Mouse (Mus musculus) adrenal gland, postnatal 4 days (tissue): ENCODE results near the gene Fam209. TPM values are rescaled to one million over a fixed set of nuclear protein-coding genes. Genes with fewer than 3 reads are reported as not detected.

Experiments used
- DNase-seq, 2 experiments: peaks; one replicate each; pipeline ENCODE4 v3.0.0; 2021 to 2022; ENCODE audit warnings: low spot score in 2 of 2, mixed read lengths in 2 of 2
- total RNA-seq, 2 experiments: library from RNA; stranded (reverse); gene quantifications; 2 replicates each; pipeline ENCODE4 v1.2.3; 2021

Gene Fam209
- total RNA-seq, 2 experiments from 2014 or later: 0.92 TPM; not detected in 1

GRCm38 (mm10) chr2:172477350-172477749 lies 5.0 kb downstream of the Fam209 start:
- DNase-seq: no peak

DNA sequence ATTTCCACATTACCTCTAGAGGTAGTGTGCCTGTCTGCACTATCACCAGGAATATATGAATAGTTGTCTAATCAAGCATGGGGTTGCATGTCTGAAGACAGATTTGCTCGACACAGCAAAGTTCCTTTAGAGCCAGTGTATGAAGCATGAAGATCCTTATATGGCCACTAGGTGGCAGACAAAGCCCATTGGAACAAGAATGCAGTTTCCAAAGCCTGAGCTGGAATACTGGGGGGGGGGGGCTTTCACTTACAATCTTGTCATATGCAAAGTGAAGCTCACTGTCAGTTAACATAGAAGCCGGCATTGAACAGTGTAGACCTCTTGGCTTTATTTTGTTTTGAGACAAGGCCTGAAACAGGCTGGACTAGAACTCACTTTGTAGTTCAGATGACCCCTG lies 5.5 kb downstream of the Fam209 start:
- no peak for DNase-seq

- DNase-seq: no peak
Measured at GRCm38 (mm10) chr2:172480296-172480695, 8.0 kb downstream of the Fam209 start.

GRCm38 (mm10) chr2:172481654-172482385 lies 9.5 kb downstream of the Fam209 start:
- DNase-seq: no peak

DNA sequence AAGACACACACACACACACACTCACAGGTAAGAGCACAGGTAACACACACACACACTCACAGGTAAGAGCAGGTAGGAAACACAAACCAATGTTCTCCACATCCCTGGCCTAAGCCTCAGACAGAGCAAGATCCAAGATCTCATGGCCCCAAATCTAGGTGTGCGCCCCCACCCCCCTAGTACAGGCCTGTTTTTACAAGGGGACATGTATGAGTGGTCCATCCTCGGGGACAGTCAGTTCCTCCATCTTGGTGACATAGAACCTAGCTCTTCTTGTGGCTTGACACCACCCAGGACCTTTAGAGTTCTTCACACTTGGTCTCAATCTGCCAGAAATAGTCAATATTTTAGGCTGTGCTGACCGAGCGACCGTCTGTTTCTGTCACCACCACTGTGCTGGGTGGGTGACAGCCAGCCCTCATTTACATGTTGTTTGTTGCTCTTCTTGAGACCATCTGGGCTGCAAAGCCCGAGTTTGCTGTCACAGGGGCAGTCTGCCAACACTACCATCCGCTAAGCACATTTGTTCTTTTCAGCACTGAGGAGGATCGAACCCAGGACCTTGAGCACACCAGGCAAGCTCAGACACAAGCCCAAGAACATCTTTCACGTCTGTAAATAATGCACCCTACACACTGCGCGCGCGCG lies 11.6 kb downstream of the Fam209 start:
- DNase-seq: no peak

DNA sequence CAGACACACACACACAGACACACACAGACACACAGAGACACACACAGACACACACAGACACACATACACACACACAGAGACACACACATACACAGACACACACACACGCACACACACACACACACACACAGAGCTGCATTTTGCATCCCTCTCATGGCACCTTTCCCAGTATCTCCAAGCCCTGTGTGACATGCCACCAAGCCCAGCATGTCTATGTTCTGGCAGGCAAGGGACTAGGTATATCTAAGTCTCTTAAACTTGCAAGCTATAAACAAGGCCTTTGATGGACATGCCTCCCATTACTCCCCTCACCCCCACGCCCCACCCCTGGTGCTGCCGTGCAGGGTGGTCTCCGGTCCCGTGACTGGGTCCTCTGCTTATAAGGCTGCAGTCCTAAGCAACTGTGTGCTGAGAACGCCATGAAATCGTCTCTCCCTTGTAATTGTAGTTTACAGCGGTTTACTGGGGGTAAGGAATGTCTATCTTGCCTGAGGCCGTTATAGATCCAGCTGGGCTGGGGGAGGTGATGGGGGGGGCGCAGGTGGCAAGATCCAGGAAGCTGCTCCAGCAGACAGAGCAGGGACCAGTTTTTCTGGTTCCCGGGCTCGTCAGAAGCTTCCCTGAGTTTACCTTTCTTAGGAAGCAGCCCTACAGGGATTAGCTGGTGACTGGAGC lies 12.5 kb downstream of the Fam209 start:
- no peak for DNase-seq

GRCm38 (mm10) chr2:172496736-172497345 lies 24.5 kb downstream of the Fam209 start:
- DNase-seq: no peak

- DNase-seq: no peak
Measured at GRCm38 (mm10) chr2:172498823-172499222, 26.5 kb downstream of the Fam209 start.

DNA sequence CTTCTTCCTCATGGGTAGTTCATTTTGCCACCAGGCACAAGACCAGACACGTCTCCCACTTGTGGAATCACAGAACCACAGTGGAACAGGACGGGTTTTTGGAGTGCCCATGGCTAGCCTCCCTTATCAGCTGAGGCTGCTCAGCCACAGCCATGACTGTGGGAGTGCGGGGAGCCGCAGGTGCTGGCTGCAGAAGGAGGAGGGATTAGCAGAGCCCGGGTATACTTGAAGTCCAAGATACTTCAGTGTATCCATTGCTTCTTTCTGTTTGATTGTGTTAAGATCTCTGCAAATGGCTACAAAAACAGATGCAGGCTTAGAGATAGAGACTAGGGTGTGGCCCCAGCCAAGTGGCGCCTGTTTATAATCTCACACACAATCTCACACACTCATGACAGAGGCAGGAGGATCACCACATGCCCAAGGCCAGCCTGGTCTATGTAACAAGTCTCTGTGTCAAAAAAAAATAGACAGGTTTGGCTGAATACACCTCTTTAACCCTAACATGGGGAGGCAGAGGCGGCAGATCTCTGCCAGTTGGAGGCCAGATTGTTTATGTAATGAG lies 28.5 kb downstream of the Fam209 start:
- DNase-seq: no peak

DNA sequence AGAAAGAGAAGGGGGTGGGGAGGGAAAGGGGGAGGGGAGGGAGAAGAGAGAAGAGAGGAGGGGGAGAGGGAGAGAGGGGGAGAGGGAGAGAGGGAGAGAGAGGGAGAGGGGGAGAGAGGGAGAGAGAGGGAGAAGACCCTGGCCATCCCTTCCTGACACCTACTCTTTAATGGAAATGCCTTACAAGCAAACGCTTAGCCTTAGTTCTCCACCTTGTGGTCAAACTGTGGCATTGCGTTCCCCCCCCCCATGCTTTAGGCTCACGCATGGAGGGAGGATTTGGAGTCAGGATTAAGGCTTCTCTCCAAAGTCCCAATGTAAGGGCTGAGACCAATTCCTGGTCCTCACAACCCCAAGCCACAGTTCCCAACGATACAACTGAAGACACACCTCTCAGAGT lies 29.0 kb downstream of the Fam209 start:
- no peak for DNase-seq

DNA sequence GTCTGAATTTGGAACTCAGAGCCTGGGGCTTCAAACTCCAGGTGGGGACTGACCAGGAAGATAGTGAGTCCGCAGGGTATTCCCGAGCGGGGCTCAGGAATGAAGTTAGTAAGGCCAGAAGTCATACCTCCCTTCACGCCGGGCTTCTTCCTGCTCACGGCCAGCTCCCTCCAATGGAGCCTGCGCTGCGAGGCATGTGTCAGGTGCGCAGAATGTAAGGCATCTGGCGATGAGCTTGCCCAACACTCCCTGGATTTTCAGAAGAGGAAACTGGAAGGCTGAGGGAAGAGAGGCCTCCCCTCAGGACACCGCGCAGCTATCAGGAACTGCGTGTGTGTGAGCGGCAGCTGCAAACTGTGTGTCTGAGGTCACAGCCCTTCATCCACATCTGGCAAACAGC lies 29.8 kb downstream of the Fam209 start:
- no peak for DNase-seq

DNA sequence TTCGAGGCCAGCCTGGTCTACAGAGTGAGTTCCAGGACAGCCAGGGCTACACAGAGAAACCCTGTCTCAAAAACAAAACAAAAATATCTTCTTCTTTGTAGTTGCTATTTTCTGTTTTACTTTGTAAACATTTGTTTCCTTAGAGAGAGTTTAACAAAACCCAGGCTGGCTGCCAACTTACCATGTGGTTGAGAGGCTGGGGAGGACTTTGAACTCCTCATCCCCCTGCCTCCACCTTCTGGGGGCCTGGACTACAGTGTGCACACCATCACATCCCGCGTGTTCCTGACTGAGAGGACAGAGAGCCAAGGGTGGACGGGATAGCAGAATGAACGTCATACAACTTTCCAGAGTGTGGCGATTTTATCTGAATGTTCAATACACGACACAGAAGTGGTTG lies 33.8 kb downstream of the Fam209 start:
- no peak for DNase-seq

GRCm38 (mm10) chr2:172510056-172510712 lies 37.9 kb downstream of the Fam209 start:
- no peak for DNase-seq

- DNase-seq: no peak
Measured at GRCm38 (mm10) chr2:172510899-172511298, 38.6 kb downstream of the Fam209 start.

DNA sequence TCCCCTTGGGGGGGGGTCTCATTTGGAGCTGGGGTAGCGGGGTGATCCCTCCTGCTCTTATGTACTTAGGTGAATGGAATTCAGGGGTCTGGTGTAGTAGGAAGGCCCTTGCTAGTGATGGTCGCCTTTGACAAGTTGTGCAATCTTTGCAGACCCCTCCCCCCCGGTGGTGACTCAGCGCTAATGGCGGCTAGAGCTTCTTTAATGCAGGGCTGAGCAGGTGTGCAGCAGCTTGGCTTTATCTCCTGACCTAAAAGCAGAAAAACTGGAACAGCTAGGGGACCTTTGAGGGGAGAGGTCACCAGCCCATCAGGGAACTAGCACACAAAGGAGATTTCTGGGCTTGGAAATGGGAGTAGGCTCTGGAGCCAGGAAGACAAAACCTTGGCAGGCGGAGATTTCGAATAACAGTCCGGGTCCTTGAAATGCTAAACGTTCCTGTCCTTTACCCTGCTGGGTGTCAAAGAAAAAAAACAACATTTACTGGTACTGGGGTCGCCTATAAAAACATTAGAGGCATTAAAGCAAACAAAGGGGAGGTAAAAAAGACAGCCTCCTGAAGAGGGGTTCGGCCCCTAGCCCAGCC lies 44.2 kb downstream of the Fam209 start:
- no peak for DNase-seq

GRCm38 (mm10) chr2:172520616-172521371 lies 48.5 kb downstream of the Fam209 start:
- DNase-seq: no peak

DNA sequence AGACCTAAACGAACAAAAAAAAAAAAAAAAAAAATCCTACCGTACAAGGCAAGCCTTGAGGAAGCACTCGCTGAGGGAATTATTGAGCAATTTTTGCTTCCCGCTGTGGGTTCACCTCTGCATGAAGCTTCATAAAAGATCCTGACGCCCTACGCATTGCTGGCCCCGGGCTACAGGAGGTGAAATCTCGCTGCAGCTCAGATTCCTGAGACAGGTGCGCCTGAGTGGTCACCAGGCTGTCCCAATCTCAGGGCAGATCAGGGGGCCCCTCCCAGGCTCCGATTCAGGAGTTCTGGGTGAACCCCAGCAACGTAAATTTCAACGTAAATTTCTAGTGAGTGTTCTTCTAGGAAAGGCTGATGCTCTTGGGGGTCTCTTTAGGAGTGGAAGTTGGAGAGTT lies 50.2 kb downstream of the Fam209 start:
- DNase-seq: no peak
